Mouse (Mus musculus) intestine, postnatal 0 days (tissue): ENCODE measurements at regions not wholly inside any gene's neighbourhood (a gene's known extent, or its start where the extent isn't known, plus 50 kb on each side); places are given as distances from the start of the nearest gene placed in this dataset.

Experiments
- ATAC-seq: fragments of 200-750 bp; cut with Nextera tagmentation; 2 replicates; pipeline ENCODE4 v1.8.0; 2017; ENCODE audit warnings: mild to moderate bottlenecking, moderate TSS enrichment, moderate library complexity
- H3K27ac ChIP-seq: fragments of 300-500 bp; sonication (generic); 2 replicates; pipeline ENCODE4 v1.5.1; 2014; ENCODE audit warnings: mild to moderate bottlenecking, low read depth, low read length, moderate library complexity
- H3K27me3 ChIP-seq: fragments of 300-500 bp; sonication (generic); replicated peaks from 2 replicates; pipeline ENCODE4 v1.6.1; 2014; ENCODE audit warnings: low read length, mixed read lengths; ENCODE audit not compliant: control insufficient read depth, insufficient read depth
- H3K36me3 ChIP-seq: fragments of 300-500 bp; sonication (generic); 2 replicates; pipeline ENCODE4 v1.6.1; 2014; ENCODE audit warnings: mild to moderate bottlenecking, moderate library complexity; ENCODE audit not compliant: control insufficient read depth, insufficient read depth
- H3K4me1 ChIP-seq: fragments of 300-500 bp; sonication (generic); replicated peaks from 2 replicates; pipeline ENCODE4 v1.6.1; 2014; ENCODE audit warnings: antibody characterized with exemption, low read length, mixed read lengths; ENCODE audit not compliant: control insufficient read depth, insufficient read depth
- H3K4me2 ChIP-seq: fragments of 300-500 bp; sonication (generic); replicated peaks from 2 replicates; pipeline ENCODE4 v1.6.1; 2014; ENCODE audit warnings: low read depth, mild to moderate bottlenecking, moderate library complexity
- H3K4me3 ChIP-seq: fragments of 300-500 bp; sonication (generic); 2 replicates; pipeline ENCODE4 v1.5.1; 2014; ENCODE audit warnings: low read depth, low read length
- H3K9ac ChIP-seq: fragments of 300-500 bp; sonication (generic); 2 replicates; pipeline ENCODE4 v1.6.1; 2014; ENCODE audit warnings: mild to moderate bottlenecking, low read depth, low read length
- H3K9me3 ChIP-seq: fragments of 300-500 bp; sonication (generic); 2 replicates; pipeline ENCODE4 v1.6.1; 2016; ENCODE audit warnings: mixed run types; ENCODE audit not compliant: control insufficient read depth
- CTCF ChIP-seq: sonication (generic); IDR thresholded peaks from 2 replicates; pipeline ENCODE4 v1.5.1; 2016; ENCODE audit warnings: low read depth, mild to moderate bottlenecking, control low read depth, antibody characterized with exemption, moderate library complexity
- WGBS: fragments of 180-500 bp; shearing (Covaris S2); extraction: QIAGEN DNeasy Blood & Tissue Kit; methylation state at CpG from one replicate; pipeline ENCODE4 v1.1.7; 2014; 5-methylcytosine and 5-hydroxymethylcytosine counted together

- H3K27me3 ChIP-seq = no peaks in the 10 kb centered on the region
- H3K4me2 ChIP-seq = no peak overlapping the region
- H3K36me3 ChIP-seq = no peaks in the 10 kb centered on the region
- 61% methylated on average over 8 of the region's 8 CpGs for WGBS
- no peak overlapping the region for H3K9ac ChIP-seq
- no peak overlapping the region for H3K4me3 ChIP-seq
- no peak for ATAC-seq
- H3K27ac ChIP-seq = peak overlapping the region; percentile 81
- peaks cover 6% of the 10 kb centered on the region; the same call in 1 of the 2 replicates for H3K4me1 ChIP-seq
- H3K9me3 ChIP-seq = no peaks in the 10 kb centered on the region
- TF ChIP-seq CTCF = no peak
Observed at GRCm38 (mm10) chr17:83982700-83983069, 134.9 kb upstream of the Haao start.

- 74% methylated on average over 7 of the region's 7 CpGs for WGBS
- TF ChIP-seq CTCF = no peak
- ATAC-seq = no peak
- no peak overlapping the region for H3K9ac ChIP-seq
- H3K4me3 ChIP-seq = no peak overlapping the region
- H3K27me3 ChIP-seq = no peaks in the 10 kb centered on the region
- H3K4me1 ChIP-seq = no peaks in the 10 kb centered on the region
- no peak overlapping the region for H3K27ac ChIP-seq
- no peak overlapping the region for H3K4me2 ChIP-seq
- H3K9me3 ChIP-seq = no peaks in the 10 kb centered on the region
- no peaks in the 10 kb centered on the region for H3K36me3 ChIP-seq
Observed at GRCm38 (mm10) chr17:83978858-83979470, 131.2 kb upstream of the Haao start.

- H3K4me1 ChIP-seq = no peaks in the 10 kb centered on the region
- no peaks in the 10 kb centered on the region for H3K36me3 ChIP-seq
- H3K9me3 ChIP-seq = no peaks in the 10 kb centered on the region
- WGBS = 79% methylated on average over 11 of the region's 11 CpGs
- H3K27me3 ChIP-seq = no peaks in the 10 kb centered on the region
- H3K9ac ChIP-seq = no peak overlapping the region
- H3K27ac ChIP-seq = no peak overlapping the region; the same call in 1 of the 2 replicates
- no peak for ATAC-seq
- H3K4me3 ChIP-seq = no peak overlapping the region
- no peak overlapping the region for H3K4me2 ChIP-seq
- TF ChIP-seq CTCF = no peak
Observed at GRCm38 (mm10) chr17:83977725-83978124, 130.0 kb upstream of the Haao start.

GRCm38 (mm10) chr17:83975813-83976212 is 128.1 kb upstream of the Haao start:
- 66% methylated on average over 7 of the region's 7 CpGs for WGBS

GRCm38 (mm10) chr17:83973461-83974350 is 125.9 kb upstream of the Haao start:
- H3K4me3 ChIP-seq = no peak overlapping the region
- no peak overlapping the region for H3K27ac ChIP-seq
- H3K4me2 ChIP-seq = peak overlapping the region; percentile 40
- H3K36me3 ChIP-seq = no peaks in the 10 kb centered on the region
- TF ChIP-seq CTCF = peak; percentile 84
- WGBS = 28% methylated on average over 18 of the region's 18 CpGs
- H3K9ac ChIP-seq = no peak overlapping the region
- H3K4me1 ChIP-seq = no peaks in the 10 kb centered on the region
- peak; percentile 29; the same call in 1 of the 2 replicates for ATAC-seq
- no peaks in the 10 kb centered on the region for H3K9me3 ChIP-seq
- H3K27me3 ChIP-seq = no peaks in the 10 kb centered on the region

More at GRCm38 (mm10) chr17:83975813-83976212, 128.1 kb upstream of the Haao start:
- no peak for TF ChIP-seq CTCF
- Histone ChIP-seq H3K27me3 (no peaks in the 10 kb centered on the region), H3K27ac (no peak overlapping the region), H3K4me1 (no peaks in the 10 kb centered on the region), H3K9me3 (no peaks in the 10 kb centered on the region), H3K4me3 (no peak overlapping the region), H3K36me3 (no peaks in the 10 kb centered on the region), H3K9ac (no peak overlapping the region), H3K4me2 (no peak overlapping the region)
- no peak for ATAC-seq

- no peak overlapping the region for H3K4me3 ChIP-seq
- no peak overlapping the region for H3K27ac ChIP-seq
- no peaks in the 10 kb centered on the region for H3K9me3 ChIP-seq
- H3K4me1 ChIP-seq = no peaks in the 10 kb centered on the region
- H3K9ac ChIP-seq = no peak overlapping the region
- no peaks in the 10 kb centered on the region for H3K36me3 ChIP-seq
- 88% methylated on average over 5 of the region's 5 CpGs for WGBS
- no peak overlapping the region for H3K4me2 ChIP-seq
- H3K27me3 ChIP-seq = no peaks in the 10 kb centered on the region
- no peak for TF ChIP-seq CTCF
- no peak for ATAC-seq
Observed at GRCm38 (mm10) chr17:83972874-83973273, 125.1 kb upstream of the Haao start.
